Mouse (Mus musculus) gastrocnemius, adult 2 months (tissue): ENCODE data around the gene Dqx1. TPM values are rescaled to one million over a fixed set of nuclear protein-coding genes. Genes with fewer than 3 reads are reported as not detected.

Experiments used
- DNase-seq: peaks from one replicate; pipeline ENCODE4 v3.0.0; 2022
- H3K27ac ChIP-seq: fragments of 200-600 bp; 2 replicates; pipeline ENCODE4 v1.8.1; 2022; ENCODE audit warnings: mild to moderate bottlenecking
- H3K4me3 ChIP-seq: fragments of 200-600 bp; 2 replicates; pipeline ENCODE4 v1.8.1; 2022; ENCODE audit warnings: mild to moderate bottlenecking, moderate library complexity
- CTCF ChIP-seq: fragments of 200-600 bp; IDR thresholded peaks from 2 replicates; pipeline ENCODE4 v1.8.1; 2022; ENCODE audit warnings: antibody characterized with exemption, mild to moderate bottlenecking, moderate library complexity
- intact Hi-C: fragments of 180-260 bp; cut with DNase I; formaldehyde crosslinking; loops from one replicate; pipeline ENCODE4 v1.15.1; 2025
- microRNA-seq: library from miRNA; unstranded; fragments of <30 nt; microRNA quantifications from one replicate; pipeline ENCODE4 v1.2.0, GENCODE M21; 2021
- total RNA-seq, 2 experiments: library from RNA; stranded (reverse); gene quantifications; 2 replicates each; pipeline ENCODE4 v1.2.3; 2021

Gene Dqx1
- total RNA-seq, 2 experiments from 2014 or later, result 0.20 to 1.1 TPM

DNA sequence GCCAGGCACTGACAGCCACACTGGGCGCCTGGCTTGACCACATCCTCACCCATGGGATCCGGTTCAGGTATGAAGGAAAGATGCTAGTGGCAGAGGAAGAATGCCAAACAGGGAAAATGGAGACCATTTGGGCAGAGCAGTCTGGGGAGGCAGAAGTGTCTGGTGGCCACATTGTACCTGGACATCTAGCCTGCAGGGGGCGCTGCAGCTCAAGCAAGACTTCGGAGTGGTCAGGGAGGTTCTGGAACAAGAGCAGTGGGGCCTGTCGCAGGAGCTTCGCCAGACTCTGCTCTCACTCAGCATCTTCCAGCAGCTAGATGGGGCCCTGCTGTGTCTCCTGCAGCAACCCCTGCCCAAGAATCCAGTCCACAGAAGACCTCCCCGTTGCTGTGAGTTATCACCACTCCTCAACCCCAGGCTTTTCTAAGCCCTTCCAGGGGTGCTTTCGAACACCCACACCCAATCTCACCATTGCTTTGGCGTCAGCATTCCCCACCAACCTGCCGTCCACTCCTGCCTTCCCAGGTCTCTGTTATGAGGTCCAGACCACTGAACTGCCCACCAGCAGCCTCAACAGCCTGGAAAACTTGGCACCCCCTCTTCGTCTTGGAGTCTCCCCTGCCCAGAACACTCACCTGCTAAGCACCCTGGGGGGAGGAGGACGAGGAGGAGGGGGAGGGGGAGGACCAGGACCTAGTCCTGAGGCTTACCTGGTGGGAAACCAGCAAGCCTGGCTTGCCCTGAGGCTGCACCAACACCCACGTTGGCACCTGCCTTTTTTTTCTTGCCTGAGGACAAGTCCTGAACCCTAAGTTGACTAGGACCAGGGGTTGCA is 50.1 kb downstream of the Dqx1 start:
- peak; percentile 81 for TF ChIP-seq CTCF
- DNase-seq, result peak; percentile 87
- intact Hi-C loops, result loop anchor here (10.0 kb wide), 1 partner anchor 397 kb away; the partner anchor contains the start of gene Dguok
- H3K27ac ChIP-seq, result peak overlapping the region; percentile 93
- H3K4me3 ChIP-seq, result peak overlapping the region; percentile 85

DNA sequence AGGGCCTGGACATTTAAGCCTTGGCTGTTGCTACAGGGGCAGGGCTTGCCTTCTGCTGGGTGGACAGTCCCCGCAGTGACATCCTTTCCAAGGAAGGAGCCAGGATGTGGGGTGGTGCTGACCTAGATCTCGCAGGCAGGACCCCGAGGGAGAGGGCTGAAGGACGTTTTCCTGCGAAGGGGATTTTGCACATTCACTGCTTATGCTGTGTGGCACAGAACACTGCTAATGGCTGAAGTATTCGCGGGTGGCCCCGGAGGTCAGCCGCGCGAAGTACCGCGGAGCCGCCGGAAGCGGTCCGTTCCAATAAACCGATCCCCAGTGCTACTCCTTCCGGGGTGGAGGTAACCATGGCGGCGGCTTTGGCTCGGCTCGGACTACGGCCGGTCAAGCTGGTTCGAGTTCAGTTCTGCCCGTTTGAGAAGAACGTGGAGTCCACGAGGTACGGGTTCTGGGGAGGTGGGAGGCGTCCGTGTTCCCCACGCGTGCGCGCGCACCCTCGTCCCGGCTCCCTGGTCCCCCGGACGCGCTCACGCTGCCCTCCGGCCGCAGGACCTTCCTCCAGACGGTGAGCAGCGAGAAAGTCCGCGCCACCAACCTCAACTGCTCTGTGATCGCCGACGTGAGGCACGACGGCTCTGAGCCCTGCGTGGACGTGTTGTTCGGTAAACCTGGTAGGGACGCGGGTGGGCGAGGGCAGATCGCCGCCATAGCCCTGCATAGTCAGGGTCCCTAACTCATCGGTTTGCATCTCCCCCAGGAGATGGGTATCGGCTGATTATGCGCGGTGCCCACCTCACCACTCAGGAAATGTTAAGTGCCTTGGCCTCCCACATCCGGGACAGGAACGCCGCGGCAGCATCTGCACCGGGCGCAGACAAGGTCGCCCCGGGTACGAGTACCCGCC is 51.4 kb downstream of the Dqx1 start, which contains the start of gene Mrpl53:
TSS of gene Mrpl53 (plus strand) at position 279 of the 907 bp plus-strand sequence.
- intact Hi-C loops, result loop anchor here (10.0 kb wide), 1 partner anchor 396 kb away; the partner anchor contains the start of gene Dguok
- TF ChIP-seq CTCF, result no peak

DNA sequence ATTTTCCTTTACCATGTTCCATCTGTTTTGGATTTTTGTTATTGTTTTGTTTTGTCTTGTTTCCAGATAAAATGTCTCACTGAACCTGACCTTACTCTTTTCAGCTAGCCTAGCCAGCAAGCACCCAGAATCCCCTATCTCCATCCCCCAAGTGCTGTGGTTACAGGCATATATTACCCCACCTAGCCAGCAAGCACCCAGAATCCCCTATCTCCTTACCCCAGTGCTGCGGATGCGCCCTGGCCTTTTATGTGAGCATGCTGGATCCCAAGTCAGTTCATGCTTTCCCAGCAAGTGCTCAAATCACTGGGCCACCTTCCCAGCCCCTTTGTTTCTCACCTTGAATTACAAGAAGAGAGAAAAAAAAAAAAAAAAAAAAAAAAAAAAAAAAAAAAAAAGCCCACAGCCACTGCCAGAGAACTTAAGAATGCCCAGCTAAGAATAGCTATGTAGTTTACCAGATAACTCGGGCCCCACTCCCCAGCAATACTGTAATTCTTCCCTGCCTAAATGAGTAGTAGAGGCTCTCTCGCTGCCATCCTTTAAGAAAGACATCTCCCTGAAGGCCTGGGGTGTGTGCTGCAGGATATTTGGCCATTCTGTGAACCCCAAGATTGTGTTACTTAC is 54.0 kb downstream of the Dqx1 start:
- Histone ChIP-seq H3K27ac (no peak overlapping the region), H3K4me3 (no peak overlapping the region)
- DNase-seq, result peak; percentile 8
- TF ChIP-seq CTCF, result no peak
- intact Hi-C loops, result no loop called here

More for the DNA sequence above, 51.4 kb downstream of the Dqx1 start, which contains the start of gene Mrpl53:
- peak; percentile 91 for DNase-seq
- H3K27ac ChIP-seq, result peak within 1 kb of the TSS; percentile 93
- H3K4me3 ChIP-seq, result peak within 1 kb of the TSS; percentile 85

DNA sequence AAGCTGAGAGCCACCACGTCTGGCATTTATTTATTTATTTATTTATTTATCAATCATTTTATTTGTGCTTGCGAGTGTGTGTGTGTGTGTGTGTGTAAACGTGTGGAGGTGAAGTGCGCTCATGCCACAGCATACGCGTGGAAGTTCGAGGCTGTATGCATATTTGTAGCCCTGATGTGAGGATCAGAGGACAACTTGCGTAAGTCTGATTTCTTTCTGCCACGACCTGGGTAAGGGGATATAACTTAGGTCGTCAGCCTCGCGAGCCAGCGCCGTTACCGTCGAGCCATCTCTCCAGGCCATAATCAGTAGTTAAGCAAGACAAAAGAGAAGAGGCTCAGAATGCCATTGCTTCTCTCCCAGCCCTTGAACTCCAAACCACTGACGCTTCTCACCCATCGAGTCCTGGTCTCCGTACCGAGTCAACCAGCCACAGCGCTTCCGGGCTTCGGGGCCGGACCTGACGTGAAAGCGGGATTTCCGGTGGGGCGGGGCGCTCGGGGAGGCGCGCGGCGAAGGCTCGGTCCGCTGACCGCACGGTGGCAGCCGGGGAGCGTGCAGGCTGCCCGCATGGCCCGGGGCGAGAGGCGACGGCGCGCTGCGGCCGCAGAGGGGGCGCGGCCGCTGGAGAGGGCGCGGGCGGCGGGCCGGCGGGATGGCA is 57.5 kb downstream of the Dqx1 start, which contains the start of gene Mogs:
TSS of gene Mogs (plus strand) at position 486 of the 661 bp plus-strand sequence.
- Histone ChIP-seq H3K27ac (peak within 1 kb of the TSS; percentile 94), H3K4me3 (peak within 1 kb of the TSS; percentile 87)
- peak; percentile 97 for DNase-seq
- intact Hi-C loops, result no loop called here
- TF ChIP-seq CTCF, result peak; percentile 69

DNA sequence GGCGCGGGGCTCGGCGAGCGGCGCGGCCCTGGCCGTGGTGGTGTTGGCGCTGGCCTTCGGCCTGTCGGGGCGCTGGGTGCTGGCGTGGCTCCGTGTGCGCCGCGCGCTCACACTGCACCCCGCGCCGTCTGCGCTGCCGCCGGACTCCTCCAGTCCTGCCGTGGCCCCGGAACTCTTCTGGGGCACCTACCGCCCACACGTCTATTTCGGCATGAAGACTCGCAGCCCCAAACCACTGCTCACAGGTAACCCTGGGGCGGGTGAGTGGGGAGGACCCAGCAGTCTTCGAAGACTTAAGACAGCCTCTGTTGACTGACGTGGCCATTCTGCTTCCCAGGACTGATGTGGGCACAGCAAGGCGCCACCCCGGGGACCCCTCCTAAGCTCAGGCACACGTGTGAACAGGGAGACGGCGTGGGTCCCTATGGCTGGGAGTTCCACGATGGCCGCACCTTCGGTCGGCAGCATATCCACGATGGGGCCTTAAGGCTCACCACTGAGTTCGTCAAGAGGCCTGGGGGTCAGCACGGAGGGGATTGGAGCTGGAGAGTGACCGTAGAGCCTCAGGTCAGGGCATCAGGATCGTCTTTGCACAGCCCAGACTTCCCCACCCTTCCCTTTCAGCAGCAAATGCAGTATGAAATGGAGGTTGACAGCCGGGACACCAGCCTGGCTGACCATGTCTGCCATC is 58.2 kb downstream of the Dqx1 start:
- intact Hi-C loops, result no loop called here
- H3K4me3 ChIP-seq, result peak overlapping the region; percentile 87
- no peak for TF ChIP-seq CTCF
- H3K27ac ChIP-seq, result peak overlapping the region; percentile 94
- no peak for DNase-seq

DNA sequence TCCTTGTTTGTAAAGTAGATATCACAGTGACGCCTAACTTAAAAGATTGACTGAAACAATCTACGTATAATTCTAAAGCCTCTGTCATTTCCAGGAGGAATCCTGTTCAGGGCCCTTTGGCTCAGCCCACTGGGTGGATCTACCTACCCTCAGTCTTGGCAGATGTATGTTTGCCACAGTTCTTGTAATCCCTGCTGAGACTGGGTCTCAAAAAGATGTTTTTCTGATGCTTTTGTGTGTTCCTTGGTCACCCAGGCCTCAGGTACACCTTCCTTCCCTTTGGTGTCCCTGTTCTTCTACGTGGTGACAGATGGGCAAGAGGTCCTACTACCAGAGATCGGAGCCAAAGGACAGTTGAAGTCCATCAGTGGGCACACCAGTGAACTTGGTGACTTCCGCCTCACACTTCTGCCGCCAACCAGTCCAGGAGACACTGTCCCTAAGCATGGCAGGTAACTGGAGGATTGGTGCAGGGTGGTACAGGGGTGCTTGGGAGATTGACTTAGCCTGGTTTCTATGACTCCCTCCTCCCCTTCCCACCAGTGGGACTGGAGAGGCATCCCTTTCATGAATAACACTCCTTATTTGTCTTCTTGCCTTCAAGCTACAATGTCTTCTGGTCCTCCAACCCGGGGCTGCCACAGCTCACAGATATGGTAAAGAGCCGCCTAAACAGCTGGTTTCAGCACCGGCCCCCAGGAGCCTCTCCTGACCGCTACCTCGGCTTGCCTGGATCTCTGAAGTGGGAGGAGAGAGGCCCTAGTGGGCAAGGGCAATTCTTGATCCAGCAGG is 58.9 kb downstream of the Dqx1 start:
- DNase-seq, result peak; percentile 6
- intact Hi-C loops, result no loop called here
- TF ChIP-seq CTCF, result no peak
- Histone ChIP-seq H3K27ac (0 out of 2 replicates have a peak overlapping the region, but pooled peaks have one; percentile 94), H3K4me3 (peak overlapping the region; percentile 87)

Small RNA genes lying within 50 kb of the gene (microRNA-seq; reads per million reads assigned to microRNA genes)
- gene Mir3470a, result not detected
- gene Mir7040, result not detected

Other genes with a start within 250 kb of the Dqx1 start
- under 1 TPM in 1 of 2 experiments, not detected in 1; 0.05 TPM for gene Sema4f, start 118.1 kb upstream of the Dqx1 start, total RNA-seq
- under 1 TPM in 1 of 2 experiments, not detected in 1; 0.45 TPM for gene M1ap, start 110.9 kb upstream of the Dqx1 start, total RNA-seq
- 1 to 10 TPM; 1.3 to 4.1 TPM for gene Dok1, start 24.4 kb upstream of the Dqx1 start, total RNA-seq
- gene Loxl3, start 23.7 kb upstream of the Dqx1 start, total RNA-seq, result 1 to 10 TPM; 2.1 to 3.5 TPM
- 100 to 1,000 TPM in 1 of 2 experiments, 10 to 100 TPM in 1; 94.5 to 101 TPM for gene Aup1, start 3.3 kb upstream of the Dqx1 start, total RNA-seq
- 10 to 100 TPM; 14.1 to 21.5 TPM for gene Htra2, start 2.6 kb upstream of the Dqx1 start, total RNA-seq
- gene Tlx2, start 12.4 kb downstream of the Dqx1 start, total RNA-seq, result not detected
- gene Pcgf1, start 20.0 kb downstream of the Dqx1 start, total RNA-seq, result 1 to 10 TPM; 8.2 to 8.7 TPM
- under 1 TPM in 1 of 2 experiments, not detected in 1; 0.31 TPM for gene Lbx2, start 28.5 kb downstream of the Dqx1 start, total RNA-seq
- gene Ccdc142, start 43.8 kb downstream of the Dqx1 start, total RNA-seq, result under 1 TPM; 0.61 to 0.70 TPM
- 1 to 10 TPM; 1.0 to 1.2 TPM for gene Gm42688, start 43.8 kb downstream of the Dqx1 start, total RNA-seq
- 100 to 1,000 TPM in 1 of 2 experiments, 10 to 100 TPM in 1; 94.7 to 121 TPM for gene Mrpl53, start 51.2 kb downstream of the Dqx1 start, total RNA-seq
- gene Mogs, start 57.7 kb downstream of the Dqx1 start, total RNA-seq, result 1 to 10 TPM; 4.7 to 6.6 TPM
- gene Wbp1, start 63.7 kb downstream of the Dqx1 start, total RNA-seq, result 10 to 100 TPM; 43.3 to 45.6 TPM
- 10 to 100 TPM; 13.7 to 16.3 TPM for gene Ino80b, start 67.6 kb downstream of the Dqx1 start, total RNA-seq
- 10 to 100 TPM; 12.2 to 15.3 TPM for gene Rtkn, start 77.6 kb downstream of the Dqx1 start, total RNA-seq
- 1 to 10 TPM in 1 of 2 experiments, under 1 TPM in 1; 0.84 to 1.1 TPM for gene Wdr54, start 98.6 kb downstream of the Dqx1 start, total RNA-seq
- under 1 TPM in 1 of 2 experiments, not detected in 1; 0.11 TPM for gene 1700003E16Rik, start 98.6 kb downstream of the Dqx1 start, total RNA-seq
- 100 to 1,000 TPM; 129 to 139 TPM for gene Dctn1, start 108.1 kb downstream of the Dqx1 start, total RNA-seq
- gene Slc4a5, start 162.0 kb downstream of the Dqx1 start, total RNA-seq, result not detected